Mouse (Mus musculus) ES-Bruce4 (cell line): Measurements from ENCODE around the gene Ubap1. TPM values are rescaled to one million over a fixed set of nuclear protein-coding genes. Genes with fewer than 3 reads are reported as not detected.

ENCODE experiments used
- H3K27ac ChIP-seq: 2 replicates; pipeline ENCODE4 v1.5.1; 2012; ENCODE audit warnings: low read length, inconsistent platforms; ENCODE audit not compliant: insufficient read depth
- H3K27me3 ChIP-seq: 2 replicates; pipeline ENCODE4 v1.6.1; 2012; ENCODE audit warnings: mild to moderate bottlenecking, low read length, inconsistent platforms; ENCODE audit not compliant: control insufficient read depth, poor library complexity, insufficient read depth, severe bottlenecking
- H3K36me3 ChIP-seq: 2 replicates; pipeline ENCODE4 v1.6.1; 2012; ENCODE audit warnings: inconsistent platforms, mild to moderate bottlenecking, low read length, moderate library complexity; ENCODE audit not compliant: control insufficient read depth, poor library complexity, insufficient read depth, severe bottlenecking
- H3K4me1 ChIP-seq: one replicate; pipeline ENCODE4 v1.8.1; 2011; ENCODE audit warnings: low read length; ENCODE audit not compliant: control insufficient read depth, insufficient read depth
- H3K4me3 ChIP-seq: 2 replicates; pipeline ENCODE4 v1.5.1; 2011; ENCODE audit warnings: low read depth, mild to moderate bottlenecking, low read length
- H3K9ac ChIP-seq: 2 replicates; pipeline ENCODE4 v1.6.1; 2012; ENCODE audit warnings: low read depth, mild to moderate bottlenecking, inconsistent platforms; ENCODE audit not compliant: poor library complexity, severe bottlenecking
- H3K9me3 ChIP-seq: replicated peaks from 2 replicates; pipeline ENCODE4 v1.6.1; 2012; ENCODE audit warnings: mild to moderate bottlenecking, low read length, inconsistent platforms; ENCODE audit not compliant: control insufficient read depth, poor library complexity, insufficient read depth, severe bottlenecking
- CTCF ChIP-seq: IDR thresholded peaks from one replicate; pipeline ENCODE4 v1.8.1; 2011; ENCODE audit warnings: low read depth, low read length
- EP300 ChIP-seq: IDR thresholded peaks from 2 replicates; pipeline ENCODE4 v1.6.1; 2011; ENCODE audit warnings: low read depth, low read length; ENCODE audit not compliant: insufficient read depth
- POLR2A ChIP-seq: IDR thresholded peaks from one replicate; pipeline ENCODE4 v1.8.1; 2011; ENCODE audit warnings: low read length; ENCODE audit not compliant: insufficient read depth
- polyA plus RNA-seq: library from polyadenylated mRNA; stranded (reverse); fragments of >200 nt; gene quantifications from 2 replicates; pipeline ENCODE4 v1.2.4, GENCODE M21; 2011; ENCODE audit warnings: low read depth; ENCODE audit not compliant: missing spikeins, insufficient read depth, insufficient read length

Ubap1 gene
- polyA plus RNA-seq, 1 experiment, result 91.6 TPM

- Histone ChIP-seq H3K4me3 (no peak overlapping the region), H3K27me3 (no peaks in the 10 kb centered on the region), H3K4me1 (no peaks in the 10 kb centered on the region), H3K27ac (no peak overlapping the region), H3K9ac (no peak overlapping the region), H3K9me3 (no peaks in the 10 kb centered on the region), H3K36me3 (no peaks in the 10 kb centered on the region; the same call in 1 of the 2 replicates)
- no peak for TF ChIP-seq CTCF
Observed at GRCm38 (mm10) chr4:41361059-41361458, 12.3 kb downstream of the Ubap1 start.

GRCm38 (mm10) chr4:41368198-41368597 is 19.4 kb downstream of the Ubap1 start:
- Histone ChIP-seq H3K4me1 (no peaks in the 10 kb centered on the region), H3K36me3 (peaks cover 28% of the 10 kb centered on the region), H3K27me3 (no peaks in the 10 kb centered on the region), H3K4me3 (no peak overlapping the region), H3K9ac (no peak overlapping the region), H3K9me3 (no peaks in the 10 kb centered on the region), H3K27ac (no peak overlapping the region)
- no peak for TF ChIP-seq POLR2A
- no peak for TF ChIP-seq EP300
- TF ChIP-seq CTCF, result no peak

GRCm38 (mm10) chr4:41369702-41370437 is 21.1 kb downstream of the Ubap1 start:
- Histone ChIP-seq H3K27me3 (no peaks in the 10 kb centered on the region), H3K36me3 (peaks cover 28% of the 10 kb centered on the region), H3K9ac (no peak overlapping the region), H3K27ac (no peak overlapping the region), H3K9me3 (no peaks in the 10 kb centered on the region), H3K4me3 (no peak overlapping the region), H3K4me1 (no peaks in the 10 kb centered on the region)
- TF ChIP-seq CTCF (no peak), EP300 (no peak), POLR2A (no peak)

- no peak for TF ChIP-seq EP300
- TF ChIP-seq CTCF, result no peak
- TF ChIP-seq POLR2A, result no peak
- Histone ChIP-seq H3K27me3 (no peaks in the 10 kb centered on the region), H3K9ac (no peak overlapping the region), H3K27ac (no peak overlapping the region), H3K4me1 (no peaks in the 10 kb centered on the region), H3K9me3 (no peaks in the 10 kb centered on the region), H3K36me3 (peaks cover 33% of the 10 kb centered on the region), H3K4me3 (no peak overlapping the region)
Observed at GRCm38 (mm10) chr4:41377567-41377966, 28.8 kb downstream of the Ubap1 start.

GRCm38 (mm10) chr4:41381213-41381950 is 32.6 kb downstream of the Ubap1 start:
- peaks cover 48% of the 10 kb centered on the region for H3K36me3 ChIP-seq

More at GRCm38 (mm10) chr4:41381213-41381950, 32.6 kb downstream of the Ubap1 start:
- Histone ChIP-seq H3K27me3 (no peaks in the 10 kb centered on the region), H3K4me1 (no peaks in the 10 kb centered on the region), H3K27ac (no peak overlapping the region), H3K9ac (no peak overlapping the region), H3K4me3 (no peak overlapping the region), H3K9me3 (peaks cover 4% of the 10 kb centered on the region; the same call in 1 of the 2 replicates)
- TF ChIP-seq CTCF (no peak), POLR2A (no peak), EP300 (no peak)
